Mouse (Mus musculus): ENCODE results near the gene Nkx6-2. TPM values are rescaled to one million over a fixed set of nuclear protein-coding genes. Genes with fewer than 3 reads are reported as not detected.

Nkx6-2 gene
- total and polyA plus RNA-seq, 2 experiments from 2014 or later = 0.19 TPM; not detected in 1

- Histone ChIP-seq H3K36me3 (replicated peaks; ENCODE audit: control insufficient read depth, insufficient read depth, low read length) (peaks cover 58% of the 10 kb centered on the region), H3K4me3 (ENCODE audit: low read depth, low read length) (no peak overlapping the region), H3K9ac (replicated peaks; ENCODE audit: low read depth, low read length) (no peak overlapping the region), H3K27ac (ENCODE audit: low read depth) (no peak overlapping the region), H3K4me2 (ENCODE audit: low read depth, low read length) (no peak overlapping the region), H3K27me3 (ENCODE audit: control insufficient read depth, insufficient read depth, low read length) (no peaks in the 10 kb centered on the region), H3K4me1 (ENCODE audit: control insufficient read depth, insufficient read depth) (peaks cover 7% of the 10 kb centered on the region; the same call in 1 of the 2 replicates), H3K9me3 (replicated peaks; ENCODE audit: control insufficient read depth, low read length) (no peaks in the 10 kb centered on the region)
- 78% methylated on average over 6 of the region's 6 CpGs for WGBS
- TF ChIP-seq EP300 (IDR thresholded peaks at IDR 0.05; ENCODE audit: low read depth) (no peak), CTCF (IDR thresholded peaks at IDR 0.05; ENCODE audit: low read depth) (no peak; the same call in 1 of the 2 replicates)
- DNase-seq (ENCODE audit: low spot score) (no peak), ATAC-seq (ENCODE audit: insufficient read depth, low read depth) (no peak)
Measured at GRCm38 (mm10) chr7:139541422-139541821, 41.2 kb downstream of the Nkx6-2 start.

- no peak for TF ChIP-seq CTCF (IDR thresholded peaks at IDR 0.05; ENCODE audit: low read depth)
- no peak for TF ChIP-seq EP300 (IDR thresholded peaks at IDR 0.05; ENCODE audit: low read depth)
- Histone ChIP-seq H3K4me3 (ENCODE audit: low read depth, low read length) (no peak overlapping the region), H3K27me3 (ENCODE audit: control insufficient read depth, insufficient read depth, low read length) (no peaks in the 10 kb centered on the region), H3K27ac (ENCODE audit: low read depth) (no peak overlapping the region), H3K36me3 (replicated peaks; ENCODE audit: control insufficient read depth, insufficient read depth, low read length) (peaks cover 57% of the 10 kb centered on the region), H3K4me1 (ENCODE audit: control insufficient read depth, insufficient read depth) (peaks cover 7% of the 10 kb centered on the region; the same call in 1 of the 2 replicates), H3K9ac (replicated peaks; ENCODE audit: low read depth, low read length) (no peak overlapping the region), H3K9me3 (replicated peaks; ENCODE audit: control insufficient read depth, low read length) (no peaks in the 10 kb centered on the region), H3K4me2 (ENCODE audit: low read depth, low read length) (no peak overlapping the region)
- DNase-seq (ENCODE audit: low spot score) (no peak), ATAC-seq (ENCODE audit: insufficient read depth, low read depth) (no peak)
- 50% methylated on average over 1 of the region's 1 CpGs for WGBS
Measured at GRCm38 (mm10) chr7:139540601-139541000, 42.0 kb downstream of the Nkx6-2 start.

- H3K4me3 ChIP-seq (ENCODE audit: low read depth, low read length) = no peak overlapping the region
- ATAC-seq (ENCODE audit: insufficient read depth, low read depth) (no peak), DNase-seq (ENCODE audit: low spot score) (no peak)
- H3K27me3 ChIP-seq (ENCODE audit: control insufficient read depth, insufficient read depth, low read length) = no peaks in the 10 kb centered on the region
- H3K4me1 ChIP-seq (ENCODE audit: control insufficient read depth, insufficient read depth) = peaks cover 7% of the 10 kb centered on the region; the same call in 1 of the 2 replicates
- H3K27ac ChIP-seq (ENCODE audit: low read depth) = no peak overlapping the region; the same call in 1 of the 2 replicates
- no peak for TF ChIP-seq EP300 (IDR thresholded peaks at IDR 0.05; ENCODE audit: low read depth)
- TF ChIP-seq CTCF (IDR thresholded peaks at IDR 0.05; ENCODE audit: low read depth) = no peak
- H3K9ac ChIP-seq (replicated peaks; ENCODE audit: low read depth, low read length) = no peak overlapping the region
- H3K4me2 ChIP-seq (ENCODE audit: low read depth, low read length) = no peak overlapping the region
- H3K36me3 ChIP-seq (replicated peaks; ENCODE audit: control insufficient read depth, insufficient read depth, low read length) = peaks cover 61% of the 10 kb centered on the region
- H3K9me3 ChIP-seq (replicated peaks; ENCODE audit: control insufficient read depth, low read length) = no peaks in the 10 kb centered on the region
- WGBS = 54% methylated on average over 2 of the region's 2 CpGs
Measured at GRCm38 (mm10) chr7:139538541-139538940, 44.1 kb downstream of the Nkx6-2 start.

GRCm38 (mm10) chr7:139537831-139538230 lies 44.8 kb downstream of the Nkx6-2 start:
- ATAC-seq (ENCODE audit: insufficient read depth, low read depth) (no peak), DNase-seq (ENCODE audit: low spot score) (no peak)
- Histone ChIP-seq H3K27ac (ENCODE audit: low read depth) (no peak overlapping the region), H3K9me3 (replicated peaks; ENCODE audit: control insufficient read depth, low read length) (no peaks in the 10 kb centered on the region), H3K4me1 (ENCODE audit: control insufficient read depth, insufficient read depth) (peaks cover 7% of the 10 kb centered on the region; the same call in 1 of the 2 replicates), H3K36me3 (replicated peaks; ENCODE audit: control insufficient read depth, insufficient read depth, low read length) (peaks cover 60% of the 10 kb centered on the region), H3K9ac (replicated peaks; ENCODE audit: low read depth, low read length) (no peak overlapping the region), H3K27me3 (ENCODE audit: control insufficient read depth, insufficient read depth, low read length) (no peaks in the 10 kb centered on the region), H3K4me2 (ENCODE audit: low read depth, low read length) (no peak overlapping the region), H3K4me3 (ENCODE audit: low read depth, low read length) (no peak overlapping the region)
- TF ChIP-seq CTCF (IDR thresholded peaks at IDR 0.05; ENCODE audit: low read depth) = no peak
- no peak for TF ChIP-seq EP300 (IDR thresholded peaks at IDR 0.05; ENCODE audit: low read depth)
- 93% methylated on average over 9 of the region's 9 CpGs for WGBS

- Histone ChIP-seq H3K4me3 (ENCODE audit: low read depth, low read length) (no peak overlapping the region), H3K9me3 (replicated peaks; ENCODE audit: control insufficient read depth, low read length) (no peaks in the 10 kb centered on the region), H3K4me2 (ENCODE audit: low read depth, low read length) (no peak overlapping the region), H3K36me3 (replicated peaks; ENCODE audit: control insufficient read depth, insufficient read depth, low read length) (peaks cover 65% of the 10 kb centered on the region), H3K4me1 (ENCODE audit: control insufficient read depth, insufficient read depth) (peaks cover 7% of the 10 kb centered on the region; the same call in 1 of the 2 replicates), H3K27me3 (ENCODE audit: control insufficient read depth, insufficient read depth, low read length) (no peaks in the 10 kb centered on the region), H3K27ac (ENCODE audit: low read depth) (no peak overlapping the region), H3K9ac (replicated peaks; ENCODE audit: low read depth, low read length) (no peak overlapping the region)
- WGBS = 94% methylated on average over 2 of the region's 2 CpGs
- TF ChIP-seq EP300 (IDR thresholded peaks at IDR 0.05; ENCODE audit: low read depth) = no peak
- no peak for TF ChIP-seq CTCF (IDR thresholded peaks at IDR 0.05; ENCODE audit: low read depth)
- ATAC-seq (ENCODE audit: insufficient read depth, low read depth) (no peak), DNase-seq (ENCODE audit: low spot score) (no peak)
Measured at GRCm38 (mm10) chr7:139536831-139537230, 45.8 kb downstream of the Nkx6-2 start.

- 58% methylated on average over 5 of the region's 5 CpGs for WGBS
- Histone ChIP-seq H3K4me2 (ENCODE audit: low read depth, low read length) (no peak overlapping the region), H3K27ac (ENCODE audit: low read depth) (no peak overlapping the region), H3K4me1 (ENCODE audit: control insufficient read depth, insufficient read depth) (peaks cover 7% of the 10 kb centered on the region; the same call in 1 of the 2 replicates), H3K9ac (replicated peaks; ENCODE audit: low read depth, low read length) (no peak overlapping the region), H3K4me3 (ENCODE audit: low read depth, low read length) (no peak overlapping the region), H3K27me3 (ENCODE audit: control insufficient read depth, insufficient read depth, low read length) (no peaks in the 10 kb centered on the region), H3K36me3 (replicated peaks; ENCODE audit: control insufficient read depth, insufficient read depth, low read length) (peaks cover 67% of the 10 kb centered on the region), H3K9me3 (replicated peaks; ENCODE audit: control insufficient read depth, low read length) (no peaks in the 10 kb centered on the region)
- ATAC-seq (ENCODE audit: insufficient read depth, low read depth) = no peak
- DNase-seq (ENCODE audit: low spot score) = no peak
- TF ChIP-seq CTCF (IDR thresholded peaks at IDR 0.05; ENCODE audit: low read depth) = no peak
- TF ChIP-seq EP300 (IDR thresholded peaks at IDR 0.05; ENCODE audit: low read depth) = no peak
Measured at GRCm38 (mm10) chr7:139536331-139536730, 46.3 kb downstream of the Nkx6-2 start.
